Mouse (Mus musculus) telencephalon, adult 2 months (tissue): Measurements from ENCODE around the gene Tspan9.

Experiments used
- DNase-seq: peaks from one replicate; pipeline ENCODE4 v3.0.0-alpha.2; 2011; ENCODE audit warnings: low read depth, low spot score

Tspan9 gene

GRCm38 (mm10) chr6:127986357-127986756 is 157.0 kb downstream of the Tspan9 start:
- DNase-seq: no peak

GRCm38 (mm10) chr6:127981176-127981575 is 162.2 kb downstream of the Tspan9 start:
- no peak for DNase-seq

GRCm38 (mm10) chr6:127980381-127981045 is 162.9 kb downstream of the Tspan9 start:
- no peak for DNase-seq

- DNase-seq: no peak
Measured at GRCm38 (mm10) chr6:127979831-127980230, 163.6 kb downstream of the Tspan9 start.

GRCm38 (mm10) chr6:127978941-127979340 is 164.5 kb downstream of the Tspan9 start:
- DNase-seq: no peak

GRCm38 (mm10) chr6:127976695-127977094 is 166.7 kb downstream of the Tspan9 start:
- DNase-seq: no peak

GRCm38 (mm10) chr6:127974000-127974399 is 169.4 kb downstream of the Tspan9 start:
- no peak for DNase-seq

GRCm38 (mm10) chr6:127973553-127973952 is 169.8 kb downstream of the Tspan9 start:
- DNase-seq: no peak

- DNase-seq: no peak
Measured at GRCm38 (mm10) chr6:127971931-127972330, 171.5 kb downstream of the Tspan9 start.

GRCm38 (mm10) chr6:127970848-127971247 is 172.5 kb downstream of the Tspan9 start:
- DNase-seq: no peak

GRCm38 (mm10) chr6:127970120-127970519 is 173.3 kb downstream of the Tspan9 start:
- peak; percentile 52 for DNase-seq

GRCm38 (mm10) chr6:127969709-127970108 is 173.7 kb downstream of the Tspan9 start:
- no peak for DNase-seq

- no peak for DNase-seq
Measured at GRCm38 (mm10) chr6:127965497-127965896, 177.9 kb downstream of the Tspan9 start.

- no peak for DNase-seq
Measured at GRCm38 (mm10) chr6:127960203-127960602, 183.2 kb downstream of the Tspan9 start.

- no peak for DNase-seq
Measured at GRCm38 (mm10) chr6:127956172-127956571, 187.2 kb downstream of the Tspan9 start.

GRCm38 (mm10) chr6:127953071-127953470 is 190.3 kb downstream of the Tspan9 start:
- DNase-seq: no peak

GRCm38 (mm10) chr6:127949885-127950284 is 193.5 kb downstream of the Tspan9 start:
- DNase-seq: no peak

- DNase-seq: no peak
Measured at GRCm38 (mm10) chr6:127948656-127949055, 194.7 kb downstream of the Tspan9 start.

GRCm38 (mm10) chr6:127945725-127946124 is 197.7 kb downstream of the Tspan9 start:
- DNase-seq: no peak

- no peak for DNase-seq
Measured at GRCm38 (mm10) chr6:127942421-127942820, 201.0 kb downstream of the Tspan9 start.

GRCm38 (mm10) chr6:127935105-127935504 is 208.3 kb downstream of the Tspan9 start:
- DNase-seq: no peak

GRCm38 (mm10) chr6:127933841-127934240 is 209.6 kb downstream of the Tspan9 start:
- no peak for DNase-seq

- no peak for DNase-seq
Measured at GRCm38 (mm10) chr6:127932697-127933096, 210.7 kb downstream of the Tspan9 start.

GRCm38 (mm10) chr6:127928682-127929081 is 214.7 kb downstream of the Tspan9 start:
- DNase-seq: no peak
